Mouse (Mus musculus) mesoderm, embryonic 11.5 days (tissue): Measurements from ENCODE around the gene Stmn1.
"Not testable (repeated sequence)": the region's sequence is repeated elsewhere in the genome, so short reads cannot be mapped to it uniquely, and the experiment has no call there.

Experiments
- DNase-seq: peaks from one replicate; pipeline ENCODE4 v3.0.0-alpha.2; 2012; ENCODE audit warnings: low read depth, low spot score

Stmn1 gene

DNA sequence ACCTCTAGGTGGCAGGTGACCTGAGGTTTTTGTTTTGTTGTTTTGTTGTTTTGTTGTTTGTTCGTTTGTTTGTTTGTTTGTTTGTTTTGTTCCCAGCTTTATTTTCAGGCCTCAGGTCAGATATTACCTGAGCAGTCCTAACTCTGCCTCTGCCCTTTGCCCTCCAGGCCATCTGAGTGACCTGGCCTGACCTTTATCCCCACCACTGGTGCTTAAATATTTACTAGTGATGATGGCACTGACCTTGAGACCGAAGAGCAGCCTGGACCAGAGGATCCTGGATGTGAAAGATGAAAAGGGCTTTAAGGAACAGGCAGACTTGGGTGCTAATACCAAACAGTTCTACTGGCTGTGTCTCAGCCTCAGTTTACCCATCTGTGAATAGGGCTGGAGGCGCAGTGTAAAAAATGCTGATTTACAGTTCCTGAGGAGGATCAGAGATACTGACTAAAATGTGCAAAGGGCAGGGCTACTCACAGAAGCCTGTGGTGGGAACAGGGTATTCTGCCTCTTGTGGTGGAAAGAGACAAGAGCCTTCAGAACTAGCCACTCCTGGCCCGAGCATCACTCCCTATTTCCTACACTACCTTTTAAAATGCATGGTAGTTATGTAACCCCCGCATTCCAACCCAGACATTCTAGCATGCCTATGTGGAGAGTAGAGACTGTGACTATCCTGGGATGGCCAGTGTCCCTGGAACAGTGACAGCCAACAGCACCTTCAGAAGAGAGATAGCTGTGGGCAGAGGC, 17.2 kb downstream of the Stmn1 start:
- no peak for DNase-seq

DNA sequence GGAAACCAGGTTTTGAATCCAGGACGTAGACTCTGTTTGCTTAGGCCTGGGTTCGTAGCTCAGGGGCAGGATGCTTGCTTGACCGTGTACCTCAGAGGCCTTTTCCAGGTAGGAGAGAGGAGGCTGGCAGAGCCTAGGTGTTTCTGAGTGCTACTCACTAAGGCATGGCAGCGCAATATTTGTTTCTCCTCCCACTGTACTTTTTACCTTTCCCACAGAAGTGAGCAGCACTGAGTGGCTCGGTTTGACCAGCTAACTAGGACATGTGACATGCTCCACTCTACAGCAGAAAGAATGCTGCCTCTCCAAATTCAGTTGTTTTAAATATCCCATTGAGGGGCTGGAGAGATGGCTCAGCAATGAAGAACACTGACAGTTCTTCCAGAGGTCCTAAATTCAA, 20.1 kb downstream of the Stmn1 start:
- no peak for DNase-seq

DNA sequence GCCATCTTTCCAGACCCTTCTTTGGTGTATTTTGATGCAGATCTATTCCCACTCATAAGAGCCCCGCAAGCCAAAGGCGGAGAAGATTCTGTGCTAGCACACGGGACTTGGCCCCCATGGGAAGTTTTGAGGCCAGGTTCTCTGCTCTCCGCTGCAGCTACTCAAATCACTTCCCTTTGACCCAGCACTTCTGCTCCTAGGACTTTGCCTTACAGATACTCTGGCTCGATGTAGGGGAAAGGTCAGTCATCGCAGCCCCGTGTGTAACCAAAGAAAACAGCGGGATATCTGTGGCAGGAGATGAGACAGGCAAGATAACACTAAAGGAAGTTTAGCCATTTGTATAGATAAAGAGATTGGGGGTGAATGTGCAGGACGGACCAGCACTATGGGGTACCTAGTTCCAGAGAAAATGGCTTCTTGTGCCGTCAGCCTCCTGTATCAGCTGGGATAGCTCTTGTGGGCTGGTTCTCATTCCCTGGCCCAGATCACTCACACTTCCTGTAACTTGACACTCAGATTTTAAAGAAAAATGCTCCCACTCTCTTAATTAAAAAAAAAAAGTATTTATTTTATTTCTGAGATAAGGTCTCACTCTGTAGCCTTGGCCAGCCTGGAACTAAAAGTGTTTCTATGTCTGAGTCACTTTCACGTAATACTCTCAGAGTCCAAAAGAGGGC, 22.0 kb downstream of the Stmn1 start:
- DNase-seq: no peak

DNA sequence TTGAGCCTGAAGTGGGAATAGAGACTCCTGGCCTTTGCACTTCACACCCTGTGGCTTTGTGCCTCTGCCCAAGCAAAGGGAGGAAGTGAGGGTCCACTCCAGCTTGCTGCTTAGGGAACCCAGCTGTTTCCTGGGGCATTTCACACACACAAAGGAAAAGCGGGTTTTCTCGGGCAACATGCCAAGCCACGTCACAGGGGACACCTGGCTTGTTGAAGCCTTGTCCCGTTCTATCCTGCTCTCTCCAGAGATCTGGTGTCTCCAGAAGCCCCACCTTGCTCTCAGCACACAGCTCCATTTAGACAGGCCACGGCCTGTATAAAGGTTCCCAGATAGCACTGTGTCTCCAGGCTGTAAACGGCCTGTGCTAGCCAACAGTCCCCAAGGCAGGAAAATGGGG, 23.6 kb downstream of the Stmn1 start:
- DNase-seq: no peak

DNA sequence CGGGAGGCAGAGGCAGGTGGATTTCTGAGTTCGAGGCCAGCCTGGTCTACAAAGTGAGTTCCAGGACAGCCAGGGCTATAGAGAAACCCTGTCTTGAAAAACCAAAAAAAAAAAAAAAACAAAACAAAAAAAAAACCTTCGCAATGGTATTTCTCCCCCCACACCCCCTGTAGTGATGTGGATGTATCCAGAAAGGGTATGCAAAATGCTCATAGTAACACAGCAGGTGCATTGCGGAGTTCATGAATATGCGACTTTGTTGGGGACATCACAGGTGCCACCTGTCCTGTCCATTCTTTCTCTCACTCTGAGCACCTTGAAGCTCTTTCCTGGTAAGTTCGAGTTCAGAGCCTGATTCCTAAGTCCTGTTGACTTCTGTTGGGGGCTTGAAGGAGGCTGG, 26.0 kb downstream of the Stmn1 start:
- DNase-seq: not testable (repeated sequence)

DNA sequence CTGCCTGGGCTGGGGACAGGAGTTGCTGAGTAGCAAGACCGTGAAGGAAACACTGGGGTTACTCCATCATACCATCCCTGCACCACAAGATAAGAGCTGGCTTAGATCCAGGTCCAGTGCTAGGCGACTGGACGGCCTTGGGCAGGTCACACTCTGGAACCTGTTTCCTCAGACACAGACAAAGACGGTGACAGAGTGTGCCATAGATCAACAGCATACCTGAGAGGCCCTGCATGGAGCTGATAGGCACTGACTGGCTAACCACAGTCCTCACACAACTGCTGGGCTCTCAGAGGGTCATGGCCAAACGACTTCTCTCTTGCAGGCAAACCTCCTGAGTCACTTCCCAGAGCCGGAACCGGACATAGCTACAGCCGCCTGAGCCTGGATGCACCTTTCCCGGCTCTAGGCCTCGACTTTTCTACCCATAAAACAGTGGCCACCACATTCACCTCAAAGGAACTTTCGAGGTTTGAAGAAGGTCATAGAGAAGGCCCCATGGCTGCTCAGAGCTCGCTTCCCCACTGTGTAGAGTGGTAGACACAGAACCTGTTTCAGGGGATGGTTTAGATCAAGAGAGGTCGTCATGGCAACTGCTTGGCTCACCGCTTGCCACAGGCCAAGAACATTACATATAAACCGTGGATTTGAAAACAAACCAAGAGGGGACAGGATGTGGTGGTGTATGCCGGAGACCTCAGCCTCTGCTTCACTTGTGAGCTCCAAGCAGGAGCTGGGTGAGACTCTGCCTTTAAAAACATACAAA, 26.8 kb downstream of the Stmn1 start:
- DNase-seq: peak; percentile 30

DNA sequence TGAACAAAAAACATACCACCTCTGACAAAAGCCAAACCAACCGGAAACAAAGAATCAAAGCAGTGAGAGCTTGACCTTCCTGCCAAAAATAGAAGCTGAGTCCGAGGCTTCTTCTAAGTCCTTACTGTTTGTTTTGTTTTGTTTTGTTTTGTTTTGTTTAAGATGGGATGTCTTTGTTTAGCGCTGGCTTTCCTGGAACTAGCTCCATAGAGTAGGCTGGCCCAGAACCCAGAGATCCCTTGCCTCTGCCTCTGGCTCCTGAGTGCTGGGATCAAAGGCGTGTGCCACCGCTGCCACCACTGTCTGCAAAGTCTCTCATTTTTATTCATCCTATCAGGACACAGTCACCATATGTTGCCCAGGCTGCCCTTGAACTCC, 27.4 kb downstream of the Stmn1 start:
- no peak for DNase-seq

DNA sequence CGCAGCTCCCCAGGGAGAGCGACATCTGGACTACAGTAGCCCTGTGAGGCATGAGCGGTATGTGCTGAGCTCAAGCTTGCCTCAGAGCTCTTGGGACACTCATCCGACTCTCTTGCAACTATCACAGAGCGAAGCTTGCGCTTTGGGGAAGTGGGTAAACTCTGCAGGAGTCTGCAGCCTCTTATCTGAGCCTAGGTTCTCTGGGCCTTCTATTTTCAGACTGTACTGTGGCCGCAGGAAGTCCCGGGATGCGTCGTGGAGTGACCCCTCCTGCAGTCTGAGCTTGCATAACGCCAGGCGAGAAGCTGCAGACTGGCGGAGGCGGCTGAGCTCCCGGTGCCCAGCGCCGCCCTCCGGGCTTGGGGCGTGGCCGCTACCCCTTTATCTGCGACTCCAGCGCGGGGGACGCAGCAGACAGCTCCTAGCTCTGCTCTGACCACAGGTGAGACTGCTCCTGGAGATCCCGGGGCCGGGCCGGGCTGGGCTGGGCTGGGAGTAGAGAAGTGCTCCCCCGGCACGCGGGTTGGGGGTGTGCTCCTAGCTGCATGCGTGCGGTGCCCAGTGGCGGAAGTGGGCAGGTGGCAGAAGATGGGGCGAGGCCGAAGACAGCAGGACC, 28.6 kb downstream of the Stmn1 start, which contains the start of gene Paqr7:
Gene Paqr7, plus strand, starts transcription at position 103 of the 616 bp plus-strand sequence.
- DNase-seq: peak; percentile 50

DNA sequence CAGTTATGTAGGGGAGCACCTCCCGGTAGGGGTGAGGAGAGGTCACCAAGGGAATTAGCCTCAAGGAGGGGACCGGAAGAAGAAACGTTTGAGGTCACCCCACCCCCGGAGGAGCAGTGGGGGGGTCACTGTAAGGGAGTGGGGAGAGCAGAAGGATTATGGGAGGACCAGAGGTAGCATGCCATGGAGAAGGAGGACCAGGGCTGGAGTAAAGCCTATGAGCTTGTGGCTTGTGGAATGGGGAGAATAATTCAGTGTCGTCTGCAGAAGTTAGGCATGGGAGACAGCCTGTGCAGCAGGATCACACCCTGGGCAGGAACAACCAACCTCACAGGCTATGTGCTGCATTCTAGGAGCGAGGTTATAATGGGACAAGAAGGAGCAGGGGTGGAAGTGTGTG, 29.1 kb downstream of the Stmn1 start:
- DNase-seq: no peak

DNA sequence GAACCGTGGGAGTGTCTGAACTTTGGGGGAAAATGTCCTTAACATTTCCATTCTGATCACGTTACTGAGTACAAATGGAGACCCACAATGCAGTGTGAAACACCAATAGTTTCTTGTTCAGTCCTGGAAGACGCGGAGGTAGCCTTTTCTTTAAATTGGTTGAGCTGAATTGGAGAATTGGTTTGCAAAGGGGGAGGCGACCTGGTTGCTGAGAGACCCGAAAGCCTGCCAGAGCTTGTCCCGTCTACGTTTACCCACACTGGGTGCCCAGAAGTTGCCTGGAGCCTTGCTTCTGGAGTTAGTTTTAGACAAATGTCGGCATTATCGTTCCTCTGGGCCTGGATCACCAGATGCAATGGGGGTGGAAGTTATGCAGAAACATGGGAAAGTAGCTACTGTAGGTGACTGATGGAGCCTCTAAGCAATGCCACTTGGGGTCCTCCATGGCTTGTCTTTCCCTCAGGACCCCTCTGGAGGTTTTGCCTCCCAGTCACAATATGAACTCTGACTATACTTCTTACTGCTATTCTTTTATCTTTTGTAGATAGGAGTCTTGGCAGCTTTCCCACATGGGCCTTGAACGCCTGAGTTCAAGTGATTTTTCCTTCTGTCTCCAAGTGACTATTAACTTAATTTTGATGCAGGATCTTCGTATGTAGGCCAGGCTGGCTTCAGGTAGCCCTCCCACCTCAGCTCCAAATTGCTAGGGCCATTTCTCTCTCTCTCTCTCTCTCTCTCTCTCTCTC, 30.0 kb downstream of the Stmn1 start:
- DNase-seq: no peak

DNA sequence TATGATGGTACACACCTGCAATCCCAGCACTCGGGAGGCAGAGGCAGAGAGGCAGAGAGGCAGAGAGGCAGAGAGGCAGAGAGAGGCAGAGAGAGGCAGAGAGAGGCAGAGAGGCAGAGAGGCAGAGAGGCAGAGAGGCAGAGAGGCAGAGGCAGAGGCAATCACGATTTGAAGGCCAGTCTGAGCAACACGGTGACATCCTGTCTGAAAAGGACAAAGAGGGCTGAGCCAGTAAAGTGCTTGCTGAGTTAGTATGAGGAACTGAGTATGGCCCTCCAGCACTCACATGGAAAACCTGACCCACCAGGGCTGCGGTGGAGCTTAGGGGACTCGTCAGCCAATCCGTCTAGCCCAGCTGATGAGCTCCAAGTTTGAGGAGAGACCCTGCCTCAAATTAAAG, 30.9 kb downstream of the Stmn1 start:
- DNase-seq: not testable (repeated sequence)

DNA sequence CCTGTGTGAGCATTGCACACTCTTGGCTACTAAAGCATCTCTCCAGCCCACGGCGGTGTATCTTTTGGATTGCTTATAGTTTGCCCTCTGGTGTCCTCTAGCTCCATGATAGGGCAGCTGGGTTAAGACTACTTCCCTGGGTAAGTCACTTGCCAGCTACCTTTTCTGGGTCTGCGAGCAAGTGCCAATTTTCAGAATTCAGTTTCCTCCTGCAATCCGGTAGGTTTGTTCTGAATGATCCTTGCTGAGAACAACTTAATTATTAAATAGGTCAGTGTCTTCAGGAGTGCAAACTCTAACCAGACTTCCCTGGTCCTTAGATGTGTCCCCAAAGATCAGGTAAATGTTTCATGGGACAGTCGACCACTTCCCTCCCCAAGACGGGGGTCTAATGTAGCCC, 33.0 kb downstream of the Stmn1 start:
- no peak for DNase-seq

DNA sequence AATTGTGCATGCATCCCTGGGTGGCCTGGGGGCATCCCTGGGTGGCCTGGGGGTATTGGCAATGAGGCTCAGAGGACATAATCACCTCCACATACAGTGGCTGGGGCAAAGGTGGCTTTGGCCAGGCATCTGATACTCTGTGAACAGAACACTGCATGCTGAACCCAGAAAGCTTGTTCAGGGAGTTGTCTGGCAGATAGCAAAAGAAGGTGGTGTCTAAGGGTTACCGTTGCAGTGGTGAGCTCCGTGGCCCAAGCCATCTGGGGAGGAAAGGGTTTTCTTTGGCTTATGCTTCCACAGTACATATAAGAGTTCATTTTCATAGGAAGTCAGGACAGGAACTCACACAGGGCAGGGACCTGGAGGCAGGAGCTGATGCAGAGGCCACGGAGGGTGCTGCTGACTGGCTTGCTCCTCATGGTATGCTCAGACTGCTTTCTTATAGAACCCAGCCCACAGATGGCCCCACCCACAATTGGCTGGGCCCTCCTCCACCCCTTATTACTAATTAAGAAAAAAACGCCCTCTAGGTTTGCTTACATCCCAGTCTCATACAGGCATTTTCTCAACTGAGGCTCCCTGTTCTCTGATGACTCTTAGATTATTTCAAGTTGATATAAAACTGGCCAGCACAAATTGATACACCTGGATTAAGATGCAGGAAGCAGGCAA, 35.7 kb downstream of the Stmn1 start:
- DNase-seq: no peak

DNA sequence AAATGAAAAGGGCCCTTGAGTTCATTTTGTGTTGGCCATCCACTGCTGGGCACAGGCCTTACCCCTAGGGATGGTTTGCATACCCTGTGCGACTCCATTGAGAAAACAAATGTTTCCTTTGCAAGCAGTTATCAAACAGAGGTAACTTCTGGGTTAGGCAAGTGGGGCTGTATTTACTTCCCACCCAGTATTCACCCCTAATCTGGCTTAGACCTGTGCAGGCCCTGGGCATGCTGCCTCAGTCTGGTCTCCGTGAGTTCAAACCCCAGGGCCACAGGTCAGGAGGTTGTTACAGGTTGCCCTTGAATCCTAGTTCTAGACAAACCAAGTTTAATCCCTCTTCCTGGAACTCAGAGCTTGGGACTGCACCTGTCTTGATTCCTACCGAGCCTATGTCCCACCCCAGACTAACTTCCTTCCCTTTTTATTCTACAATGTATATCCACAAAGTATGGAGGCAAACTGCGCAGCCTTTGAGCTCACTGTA, 37.2 kb downstream of the Stmn1 start:
- DNase-seq: no peak

DNA sequence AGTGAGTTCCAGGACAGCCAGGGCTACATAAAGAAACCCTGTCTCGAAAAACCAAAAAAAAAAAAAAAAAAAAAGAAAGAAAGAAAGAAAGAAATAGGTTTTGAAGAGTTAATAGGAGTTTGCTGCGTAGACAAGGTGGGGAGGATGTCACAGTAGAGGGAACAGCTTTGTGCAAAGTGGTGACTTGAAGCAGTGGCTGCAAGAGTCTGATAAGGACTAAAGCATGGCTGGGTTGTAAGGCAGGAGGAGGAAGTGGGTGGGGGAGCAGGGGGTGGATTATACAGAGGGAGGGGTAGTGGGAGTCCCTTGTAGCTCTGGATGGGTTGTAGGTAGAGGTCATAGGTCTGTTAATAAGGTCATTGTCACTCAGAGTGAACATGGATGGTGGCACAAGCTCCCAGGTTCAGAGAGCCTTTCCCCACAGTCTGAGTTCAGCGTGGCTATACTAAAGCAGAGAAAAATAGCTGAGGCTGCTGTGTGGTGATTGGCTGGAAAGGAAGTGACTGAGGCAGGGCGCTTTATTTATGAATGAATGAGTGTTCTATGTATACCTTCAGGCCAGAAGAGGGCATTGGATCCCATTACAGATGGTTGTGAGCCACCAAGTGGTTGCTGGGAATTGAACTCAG, 38.0 kb downstream of the Stmn1 start:
- DNase-seq: no peak

DNA sequence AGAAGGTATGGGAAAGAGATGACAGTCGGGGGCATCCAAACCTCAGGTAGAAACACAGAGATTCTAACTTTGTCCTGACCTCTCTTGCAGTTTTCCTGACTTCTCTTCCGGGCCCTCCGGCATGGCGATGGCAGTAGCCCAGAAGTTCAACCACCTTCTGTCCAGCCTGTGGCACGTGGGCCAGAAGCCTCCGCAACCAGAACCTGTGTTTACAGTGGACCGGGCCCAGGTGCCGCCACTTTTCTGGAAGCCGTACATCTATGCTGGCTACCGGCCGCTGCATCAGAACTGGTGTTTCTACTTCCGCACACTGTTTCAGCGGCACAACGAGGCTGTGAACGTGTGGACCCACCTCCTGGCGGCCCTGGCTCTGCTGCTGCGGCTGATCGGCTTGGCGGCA, 38.6 kb downstream of the Stmn1 start:
- DNase-seq: no peak

DNA sequence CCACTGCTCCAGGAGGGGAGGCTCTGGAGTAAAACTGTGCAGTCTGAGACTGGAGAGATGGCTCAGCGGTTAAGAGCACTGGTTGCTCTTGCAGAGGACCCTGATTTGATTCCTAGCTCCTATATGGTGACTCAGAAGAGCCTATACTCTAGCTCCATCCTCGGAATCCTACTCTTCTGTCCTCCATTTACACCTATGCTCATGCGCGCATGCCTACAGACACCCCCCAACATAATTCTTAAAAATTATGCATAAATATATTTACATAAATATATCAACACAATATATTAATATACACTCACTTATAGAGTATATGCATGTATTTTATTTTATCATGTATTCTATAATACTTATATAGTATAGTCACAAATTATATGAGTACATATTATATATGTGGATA, 42.3 kb downstream of the Stmn1 start:
- no peak for DNase-seq

DNA sequence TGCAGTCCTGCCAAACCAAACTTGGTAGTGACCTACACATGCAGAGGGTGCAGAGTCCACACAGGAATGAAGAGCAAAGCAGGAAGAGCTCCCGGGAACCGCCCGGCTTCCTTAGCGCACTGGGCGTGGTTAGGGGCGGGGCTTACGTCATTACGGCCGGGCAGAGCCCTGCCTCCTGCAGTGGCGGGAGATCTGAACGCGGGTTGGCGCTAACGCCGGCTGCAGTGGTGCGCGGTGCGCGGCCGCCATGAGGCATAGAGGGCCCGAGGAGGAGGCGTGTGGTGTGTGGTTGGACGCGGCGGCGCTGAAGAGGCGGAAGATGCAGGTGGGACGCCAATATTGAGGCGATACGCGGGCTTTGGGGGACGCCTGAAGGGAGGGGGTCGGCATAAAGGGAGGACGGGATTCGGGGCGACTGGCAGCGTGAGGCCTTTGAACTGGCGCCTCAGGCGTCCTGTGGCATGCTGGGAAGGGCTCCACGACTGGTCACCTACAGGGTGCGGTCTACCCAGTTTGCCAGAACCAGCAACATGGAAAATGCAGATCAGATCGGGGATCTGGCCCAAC, 42.8 kb downstream of the Stmn1 start, which contains the start of gene Aunip:
Gene Aunip, plus strand, starts transcription at position 155 of the 567 bp plus-strand sequence.
- peak; percentile 93 for DNase-seq

DNA sequence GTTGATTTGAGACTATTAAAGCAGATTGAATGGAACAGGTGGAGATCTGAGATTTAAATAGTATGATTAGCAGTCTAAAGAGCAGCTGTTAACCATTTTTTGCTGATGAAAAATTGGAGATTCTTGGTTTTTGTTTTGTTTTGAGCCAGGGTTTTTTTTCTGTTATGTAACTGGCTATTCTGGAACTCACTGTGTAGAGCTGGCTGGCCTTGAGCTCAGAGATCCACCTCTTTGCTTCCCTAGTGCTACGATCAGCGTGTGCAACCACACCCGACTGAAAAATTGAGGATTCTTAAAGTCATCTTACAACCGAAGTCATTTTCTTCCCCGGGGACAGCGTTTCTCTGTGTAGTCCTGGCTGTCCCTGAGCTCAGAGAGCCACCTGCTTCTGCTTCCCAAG, 43.6 kb downstream of the Stmn1 start:
- no peak for DNase-seq

DNA sequence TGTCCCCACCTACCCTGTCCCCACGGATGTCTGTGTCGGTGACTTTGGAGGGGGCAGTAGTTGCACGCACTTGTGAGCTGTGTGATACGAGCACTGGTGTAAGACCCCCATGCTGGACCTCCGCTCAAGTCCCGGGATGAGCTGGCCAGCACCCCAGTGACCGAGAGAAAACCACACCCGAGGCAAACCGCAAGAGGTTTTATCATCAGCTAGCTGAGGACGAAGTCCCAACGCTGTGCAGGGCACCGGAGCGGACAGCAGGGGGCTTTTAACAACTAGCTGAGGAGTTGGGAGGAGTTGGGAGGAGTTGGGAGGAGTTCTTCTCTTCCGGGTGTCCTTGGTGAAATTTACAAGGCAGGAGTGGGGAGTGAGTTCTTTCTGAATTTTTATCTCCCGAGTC, 44.7 kb downstream of the Stmn1 start:
- no peak for DNase-seq
